Mouse (Mus musculus) heart, postnatal 0 days (tissue): ENCODE measurements around the gene Cby1. TPM values are rescaled to one million over a fixed set of nuclear protein-coding genes. Genes with fewer than 3 reads are reported as not detected.

Experiments
- ATAC-seq: fragments of 200-750 bp; cut with Nextera tagmentation; 2 replicates; pipeline ENCODE4 v1.8.0; 2017; ENCODE audit warnings: low read depth, moderate number of reproducible peaks, moderate library complexity; ENCODE audit not compliant: insufficient read depth
- DNase-seq: peaks from one replicate; pipeline ENCODE4 v3.0.0-alpha.2; 2016; ENCODE audit warnings: low spot score
- H3K27ac ChIP-seq: fragments of 300-500 bp; sonication (generic); 2 replicates; pipeline ENCODE4 v1.5.1; 2014; ENCODE audit warnings: low read depth, mild to moderate bottlenecking
- H3K27me3 ChIP-seq: fragments of 300-500 bp; sonication (generic); 2 replicates; pipeline ENCODE4 v1.6.1; 2014; ENCODE audit warnings: low read length, mixed read lengths; ENCODE audit not compliant: control insufficient read depth, insufficient read depth
- H3K36me3 ChIP-seq: fragments of 300-500 bp; sonication (generic); replicated peaks from 2 replicates; pipeline ENCODE4 v1.6.1; 2014; ENCODE audit warnings: low read length, mixed read lengths; ENCODE audit not compliant: control insufficient read depth, insufficient read depth
- H3K4me1 ChIP-seq: fragments of 300-500 bp; sonication (generic); 2 replicates; pipeline ENCODE4 v1.6.1; 2014; ENCODE audit warnings: antibody characterized with exemption; ENCODE audit not compliant: control insufficient read depth, insufficient read depth
- H3K4me2 ChIP-seq: fragments of 300-500 bp; sonication (generic); 2 replicates; pipeline ENCODE4 v1.6.1; 2014; ENCODE audit warnings: low read depth, mild to moderate bottlenecking, low read length, moderate library complexity
- H3K4me3 ChIP-seq: fragments of 300-500 bp; sonication (generic); 2 replicates; pipeline ENCODE4 v1.5.1; 2014; ENCODE audit warnings: low read depth, low read length
- H3K9ac ChIP-seq: fragments of 300-500 bp; sonication (generic); replicated peaks from 2 replicates; pipeline ENCODE4 v1.6.1; 2014; ENCODE audit warnings: low read depth, low read length, mixed read lengths
- H3K9me3 ChIP-seq: fragments of 300-500 bp; sonication (generic); replicated peaks from 2 replicates; pipeline ENCODE4 v1.6.1; 2016; ENCODE audit warnings: low read length; ENCODE audit not compliant: control insufficient read depth
- CTCF ChIP-seq: IDR thresholded peaks from 2 replicates; pipeline ENCODE4 v1.5.1; 2016; ENCODE audit warnings: antibody characterized with exemption, control low read depth, low read depth
- EP300 ChIP-seq: IDR thresholded peaks from 2 replicates; pipeline ENCODE4 v1.6.1; 2016; ENCODE audit warnings: antibody characterized with exemption, low read depth
- WGBS: fragments of 180-500 bp; shearing (Covaris S2); extraction: QIAGEN DNeasy Blood & Tissue Kit; methylation state at CpG from one replicate; pipeline ENCODE4 v1.1.7; 2014; 5-methylcytosine and 5-hydroxymethylcytosine counted together
- polyA plus RNA-seq: library from polyadenylated mRNA; unstranded; fragments of >200 nt; fragmentation: Nextera tagmentation; extraction: Ambion mirVana; gene quantifications from 2 replicates; pipeline ENCODE4 v1.2.1, GENCODE M21; 2015
- total RNA-seq: library from RNA; depleted of rRNA; stranded (reverse); fragments of >200 nt; gene quantifications from 2 replicates; pipeline ENCODE4 v1.2.3, GENCODE M21; 2014; ENCODE audit warnings: low replicate concordance

The Cby1 gene
- total and polyA plus RNA-seq, 2 experiments from 2014 or later = 35.1 to 53.8 TPM

DNA sequence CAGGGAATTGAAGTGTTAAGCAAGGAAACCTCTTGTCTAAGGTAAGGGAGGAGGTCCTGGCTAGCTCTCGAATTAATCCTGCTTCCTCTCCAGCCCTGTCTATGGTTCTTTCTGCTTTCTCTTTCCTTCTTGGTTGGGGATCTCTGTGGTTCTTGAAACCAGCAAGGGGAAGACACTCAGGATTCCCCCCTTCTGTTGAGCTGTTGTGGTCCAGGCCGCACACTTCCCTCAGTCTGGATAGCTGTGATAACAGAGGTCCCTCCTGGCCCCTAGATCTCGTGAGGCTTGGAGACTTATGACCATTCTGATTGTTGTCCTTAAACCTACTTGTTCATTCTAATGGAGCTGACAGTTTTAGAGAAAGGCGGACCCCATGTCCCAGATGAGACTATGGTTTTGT lies 35.5 kb downstream of the Cby1 start:
- Histone ChIP-seq H3K27me3 (no peaks in the 10 kb centered on the region), H3K4me2 (peak overlapping the region; percentile 23; the same call in 1 of the 2 replicates), H3K9me3 (no peaks in the 10 kb centered on the region), H3K4me3 (no peak overlapping the region), H3K9ac (no peak overlapping the region), H3K36me3 (peaks cover 21% of the 10 kb centered on the region), H3K4me1 (peaks cover 17% of the 10 kb centered on the region; the same call in 1 of the 2 replicates), H3K27ac (no peak overlapping the region)
- DNase-seq (no peak), ATAC-seq (no peak)
- no peak for TF ChIP-seq EP300
- TF ChIP-seq CTCF = no peak
- WGBS = 78% methylated on average over 4 of the region's 4 CpGs

DNA sequence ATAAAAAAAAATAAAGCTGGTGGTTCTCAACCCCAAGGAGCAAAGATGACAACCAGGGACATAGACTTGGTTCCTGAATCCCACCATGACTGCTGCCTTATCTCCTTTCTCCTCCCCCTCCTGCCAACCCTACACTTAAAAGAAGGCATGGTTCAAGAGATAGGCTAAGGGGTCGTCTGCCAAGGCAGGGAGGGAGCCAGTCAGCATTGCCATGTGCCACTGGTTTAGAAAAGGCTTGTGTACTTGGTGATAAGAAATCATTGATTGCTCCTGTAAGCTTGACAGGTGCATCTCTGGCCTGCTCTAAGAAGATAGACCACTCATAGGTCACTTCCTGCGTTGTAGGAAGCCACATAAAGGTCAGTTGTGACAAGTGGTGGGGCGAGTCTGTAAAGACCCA lies 36.5 kb downstream of the Cby1 start:
- no peak for ATAC-seq
- TF ChIP-seq EP300 (no peak), CTCF (no peak)
- H3K27me3 ChIP-seq = no peaks in the 10 kb centered on the region
- no peak for DNase-seq
- 50% methylated on average over 3 of the region's 3 CpGs for WGBS
- H3K4me2 ChIP-seq = no peak overlapping the region
- no peak overlapping the region for H3K4me3 ChIP-seq
- H3K27ac ChIP-seq = no peak overlapping the region
- no peaks in the 10 kb centered on the region for H3K9me3 ChIP-seq
- H3K4me1 ChIP-seq = peaks cover 12% of the 10 kb centered on the region; the same call in 1 of the 2 replicates
- H3K9ac ChIP-seq = no peak overlapping the region
- peaks cover 21% of the 10 kb centered on the region for H3K36me3 ChIP-seq

DNA sequence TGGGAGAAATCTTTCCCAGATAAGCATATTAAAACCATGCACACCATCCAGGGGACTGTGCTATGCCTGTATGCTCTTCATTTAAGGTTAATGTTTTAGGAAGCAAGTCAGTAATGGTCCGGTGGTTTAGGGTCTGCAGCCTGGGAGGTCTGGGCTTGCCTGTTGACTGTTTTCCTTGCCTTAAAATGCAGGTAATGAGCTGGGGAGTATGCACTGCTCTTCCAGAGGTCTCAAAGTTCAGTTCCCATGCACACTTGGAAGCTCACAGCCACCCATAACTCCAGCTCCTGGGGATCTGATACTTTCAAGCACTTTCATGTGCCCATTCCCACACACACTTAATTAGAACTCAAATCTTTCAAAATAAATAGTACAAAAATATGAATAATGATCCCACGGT lies 37.5 kb downstream of the Cby1 start:
- H3K36me3 ChIP-seq = peaks cover 21% of the 10 kb centered on the region
- H3K27me3 ChIP-seq = no peaks in the 10 kb centered on the region
- TF ChIP-seq CTCF (no peak), EP300 (no peak)
- no peak overlapping the region for H3K9ac ChIP-seq
- no peak overlapping the region for H3K27ac ChIP-seq
- 91% methylated on average over 2 of the region's 2 CpGs for whole genome bisulfite sequencing
- no peak overlapping the region for H3K4me3 ChIP-seq
- peaks cover 8% of the 10 kb centered on the region; the same call in 1 of the 2 replicates for H3K4me1 ChIP-seq
- H3K4me2 ChIP-seq = no peak overlapping the region
- ATAC-seq (no peak), DNase-seq (no peak)
- H3K9me3 ChIP-seq = no peaks in the 10 kb centered on the region

DNA sequence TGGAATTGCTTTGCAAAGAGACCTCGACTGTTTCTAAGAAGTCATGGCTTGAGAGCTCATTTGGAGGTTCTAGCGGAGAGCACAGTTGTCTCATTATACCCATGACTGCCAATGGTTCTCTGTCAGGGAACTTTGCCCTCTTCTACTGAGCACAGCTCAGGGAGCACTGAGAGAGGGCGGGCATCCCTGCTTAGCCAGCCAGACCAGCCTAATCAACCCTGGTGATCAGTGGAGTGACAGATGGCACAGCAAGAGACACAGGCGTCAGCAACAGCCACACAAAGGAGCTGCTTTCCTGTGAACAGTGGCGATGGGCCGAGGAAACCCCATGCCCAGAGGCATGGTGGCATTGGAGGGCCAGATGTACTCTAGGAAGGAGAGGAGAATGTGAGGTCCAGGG lies 38.0 kb downstream of the Cby1 start:
- Histone ChIP-seq H3K4me3 (no peak overlapping the region), H3K27ac (no peak overlapping the region), H3K9me3 (no peaks in the 10 kb centered on the region), H3K36me3 (peaks cover 21% of the 10 kb centered on the region), H3K4me2 (no peak overlapping the region), H3K9ac (no peak overlapping the region), H3K4me1 (peaks cover 5% of the 10 kb centered on the region; the same call in 1 of the 2 replicates), H3K27me3 (no peaks in the 10 kb centered on the region)
- 89% methylated on average over 6 of the region's 6 CpGs for WGBS
- no peak for ATAC-seq
- no peak for DNase-seq
- TF ChIP-seq CTCF (no peak), EP300 (no peak)

DNA sequence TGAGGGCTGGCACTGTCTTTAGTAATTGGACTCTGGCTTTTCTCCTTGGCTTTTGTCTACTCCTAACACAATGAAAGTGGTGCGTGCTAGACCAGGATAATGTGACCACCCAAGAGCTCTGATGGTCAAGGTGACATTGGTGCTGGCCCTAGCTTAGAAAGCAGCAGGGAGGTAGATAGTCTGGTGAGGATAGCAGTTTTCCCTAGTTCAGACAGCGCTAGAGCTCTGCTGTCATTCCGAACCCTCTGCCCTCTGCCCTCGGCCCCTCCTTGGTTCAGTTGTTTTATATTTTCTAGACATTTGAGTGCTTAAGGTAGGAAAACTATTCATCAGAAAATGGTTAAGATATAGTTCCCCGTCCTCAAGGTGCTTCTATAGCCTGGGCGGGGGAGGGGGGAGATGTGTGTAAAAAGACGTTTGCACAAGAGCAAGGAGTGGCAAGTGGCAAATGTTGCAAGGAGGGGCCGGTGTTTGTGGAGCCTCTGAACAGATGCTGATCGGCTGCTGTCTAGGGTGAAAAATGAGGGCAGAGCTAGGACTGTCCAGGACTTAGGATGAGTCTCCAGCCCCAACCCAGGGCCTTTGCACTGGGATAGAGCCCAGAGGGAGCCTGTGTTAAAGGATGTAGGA lies 38.7 kb downstream of the Cby1 start:
- 75% methylated on average over 9 of the region's 9 CpGs for WGBS
- H3K27ac ChIP-seq = no peak overlapping the region

More for the DNA sequence above, 38.7 kb downstream of the Cby1 start:
- peaks cover under 1% of the 10 kb centered on the region; the same call in 1 of the 2 replicates for H3K4me1 ChIP-seq
- no peak for DNase-seq
- TF ChIP-seq CTCF (no peak), EP300 (no peak)
- no peak for ATAC-seq
- H3K4me2 ChIP-seq = no peak overlapping the region
- no peak overlapping the region for H3K4me3 ChIP-seq
- no peak overlapping the region for H3K9ac ChIP-seq
- H3K9me3 ChIP-seq = no peaks in the 10 kb centered on the region
- no peaks in the 10 kb centered on the region for H3K27me3 ChIP-seq
- H3K36me3 ChIP-seq = peaks cover 21% of the 10 kb centered on the region
